Mouse (Mus musculus) embryo, embryonic 9.5 days (tissue): ENCODE results near the gene Pla1a.
A peak's percentile ranks its signal among the peaks of the same experiment; 100 is the strongest.

Experiments
- DNase-seq: peaks from one replicate; pipeline ENCODE4 v3.0.0-alpha.2; 2017; ENCODE audit errors: extremely low spot score

The Pla1a gene

GRCm38 (mm10) chr16:38389284-38389893 lies 43.6 kb downstream of the Pla1a start:
- DNase-seq, result no peak

- no peak for DNase-seq
These were observed 44.2 kb downstream of the Pla1a start for GRCm38 (mm10) chr16:38388757-38389156.

- no peak for DNase-seq
These were observed 45.6 kb downstream of the Pla1a start for GRCm38 (mm10) chr16:38387389-38387788.

GRCm38 (mm10) chr16:38385700-38386099 lies 47.2 kb downstream of the Pla1a start:
- no peak for DNase-seq

GRCm38 (mm10) chr16:38385184-38385634 lies 47.7 kb downstream of the Pla1a start:
- DNase-seq, result no peak

- DNase-seq, result no peak
These were observed 49.3 kb downstream of the Pla1a start for GRCm38 (mm10) chr16:38383683-38384082.

GRCm38 (mm10) chr16:38379926-38380325 lies 53.0 kb downstream of the Pla1a start:
- DNase-seq, result no peak

- no peak for DNase-seq
These were observed 53.5 kb downstream of the Pla1a start for GRCm38 (mm10) chr16:38379493-38379892.

- DNase-seq, result no peak
These were observed 53.9 kb downstream of the Pla1a start for GRCm38 (mm10) chr16:38379088-38379487.

GRCm38 (mm10) chr16:38378591-38378990 lies 54.4 kb downstream of the Pla1a start:
- DNase-seq, result no peak

- DNase-seq, result no peak
These were observed 55.4 kb downstream of the Pla1a start for GRCm38 (mm10) chr16:38377546-38377945.

GRCm38 (mm10) chr16:38376841-38377249 lies 56.1 kb downstream of the Pla1a start:
- no peak for DNase-seq

- peak; percentile 60 for DNase-seq
These were observed 56.6 kb downstream of the Pla1a start for GRCm38 (mm10) chr16:38376163-38376840.

GRCm38 (mm10) chr16:38375182-38375581 lies 57.8 kb downstream of the Pla1a start:
- DNase-seq, result no peak

- no peak for DNase-seq
These were observed 58.4 kb downstream of the Pla1a start for GRCm38 (mm10) chr16:38374379-38375140.

- DNase-seq, result no peak
These were observed 59.0 kb downstream of the Pla1a start for GRCm38 (mm10) chr16:38373941-38374340.

GRCm38 (mm10) chr16:38373439-38373838 lies 59.5 kb downstream of the Pla1a start:
- DNase-seq, result no peak

GRCm38 (mm10) chr16:38372876-38373275 lies 60.1 kb downstream of the Pla1a start:
- DNase-seq, result no peak

- DNase-seq, result no peak
These were observed 61.1 kb downstream of the Pla1a start for GRCm38 (mm10) chr16:38371705-38372296.

GRCm38 (mm10) chr16:38370633-38371374 lies 62.1 kb downstream of the Pla1a start:
- DNase-seq, result no peak

- no peak for DNase-seq
These were observed 62.9 kb downstream of the Pla1a start for GRCm38 (mm10) chr16:38369992-38370484.
